Mouse (Mus musculus) thymus, adult 2 months (tissue): ENCODE results near the gene Klf3. TPM values are rescaled to one million over a fixed set of nuclear protein-coding genes. Genes with fewer than 3 reads are reported as not detected.

Experiments
- DNase-seq: peaks from one replicate; pipeline ENCODE4 v3.0.0; 2021
- H3K27ac ChIP-seq: fragments of 200-500 bp; 2 replicates; pipeline ENCODE4 v1.5.1; 2012; ENCODE audit warnings: low read length, control low read depth; ENCODE audit not compliant: control insufficient read depth, insufficient read depth
- H3K27me3 ChIP-seq: fragments of 200-500 bp; 2 replicates; pipeline ENCODE4 v1.6.1; 2012; ENCODE audit warnings: mild to moderate bottlenecking, low read length, moderate library complexity, mixed read lengths; ENCODE audit not compliant: control insufficient read depth, insufficient read depth
- H3K36me3 ChIP-seq: fragments of 200-500 bp; 2 replicates; pipeline ENCODE4 v1.6.1; 2012; ENCODE audit warnings: mild to moderate bottlenecking, low read length, moderate library complexity; ENCODE audit not compliant: control insufficient read depth, insufficient read depth
- H3K4me1 ChIP-seq: fragments of 200-500 bp; replicated peaks from 2 replicates; pipeline ENCODE4 v1.6.1; 2012; ENCODE audit warnings: low read length; ENCODE audit not compliant: control insufficient read depth, insufficient read depth
- H3K4me3 ChIP-seq: fragments of 200-500 bp; 2 replicates; pipeline ENCODE4 v1.5.1; 2012; ENCODE audit warnings: mild to moderate bottlenecking, low read length, control low read depth, moderate library complexity; ENCODE audit not compliant: control insufficient read depth, insufficient read depth
- CTCF ChIP-seq: fragments of 200-500 bp; IDR thresholded peaks from 2 replicates; pipeline ENCODE4 v1.5.1; 2012; ENCODE audit warnings: mild to moderate bottlenecking, control low read depth, low read length, moderate library complexity, borderline replicate concordance; ENCODE audit not compliant: control insufficient read depth, poor library complexity, insufficient read depth; ENCODE audit errors: extremely low read depth
- POLR2A ChIP-seq: fragments of 200-500 bp; IDR thresholded peaks from 2 replicates; pipeline ENCODE4 v1.6.1; 2012; ENCODE audit warnings: mild to moderate bottlenecking, low read length, control low read depth, moderate library complexity; ENCODE audit not compliant: control insufficient read depth, poor library complexity, insufficient read depth; ENCODE audit errors: extremely low read depth
- WGBS: fragments of 180-500 bp; shearing (Covaris S2); methylation state at CpG from one replicate; pipeline ENCODE4 v1.1.7; 2018; 5-methylcytosine and 5-hydroxymethylcytosine counted together
- polyA plus RNA-seq: library from polyadenylated mRNA; depleted of rRNA; stranded (reverse); fragments of >200 nt; gene quantifications from 2 replicates; pipeline ENCODE4 v1.2.3, GENCODE M21; 2012

Klf3 gene
- polyA plus RNA-seq, 1 experiment: 175 TPM

- DNase-seq: no peak
- WGBS: 68% methylated on average over 24 of the region's 24 CpGs
- peaks cover 41% of the 10 kb centered on the region for H3K4me1 ChIP-seq
- H3K27me3 ChIP-seq: no peaks in the 10 kb centered on the region
- TF ChIP-seq POLR2A (no peak), CTCF (no peak)
- no peak overlapping the region for H3K4me3 ChIP-seq
- peaks cover 6% of the 10 kb centered on the region; the same call in 1 of the 2 replicates for H3K36me3 ChIP-seq
- peak overlapping the region; percentile 48; the same call in 1 of the 2 replicates for H3K27ac ChIP-seq
Observed at GRCm38 (mm10) chr5:64808106-64809010, 5.2 kb downstream of the Klf3 start.

DNA sequence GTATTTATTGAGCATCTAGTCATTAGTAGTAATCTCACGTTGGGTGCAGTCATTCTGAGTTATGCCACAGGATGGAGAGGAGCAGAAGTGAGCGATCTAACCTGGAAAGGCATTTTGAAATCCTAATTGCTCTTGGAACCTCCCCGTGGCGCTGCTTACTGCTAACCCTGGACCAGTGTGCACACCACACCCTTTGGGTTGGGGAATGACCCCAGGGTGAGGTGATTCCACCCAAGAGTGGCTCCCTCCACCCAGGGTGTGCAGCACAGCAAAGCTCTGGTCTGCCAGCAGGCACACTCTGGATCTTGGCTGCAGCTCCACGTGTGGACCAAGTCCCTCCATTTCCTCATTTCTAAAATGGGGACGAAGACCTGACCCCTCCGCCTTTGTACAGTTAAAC, 6.1 kb downstream of the Klf3 start:
- DNase-seq: no peak
- TF ChIP-seq POLR2A (no peak), CTCF (no peak)
- Histone ChIP-seq H3K27me3 (no peaks in the 10 kb centered on the region), H3K4me1 (peaks cover 46% of the 10 kb centered on the region), H3K36me3 (peaks cover 6% of the 10 kb centered on the region; the same call in 1 of the 2 replicates), H3K27ac (no peak overlapping the region), H3K4me3 (no peak overlapping the region)
- WGBS: 75% methylated on average over 7 of the region's 7 CpGs

DNA sequence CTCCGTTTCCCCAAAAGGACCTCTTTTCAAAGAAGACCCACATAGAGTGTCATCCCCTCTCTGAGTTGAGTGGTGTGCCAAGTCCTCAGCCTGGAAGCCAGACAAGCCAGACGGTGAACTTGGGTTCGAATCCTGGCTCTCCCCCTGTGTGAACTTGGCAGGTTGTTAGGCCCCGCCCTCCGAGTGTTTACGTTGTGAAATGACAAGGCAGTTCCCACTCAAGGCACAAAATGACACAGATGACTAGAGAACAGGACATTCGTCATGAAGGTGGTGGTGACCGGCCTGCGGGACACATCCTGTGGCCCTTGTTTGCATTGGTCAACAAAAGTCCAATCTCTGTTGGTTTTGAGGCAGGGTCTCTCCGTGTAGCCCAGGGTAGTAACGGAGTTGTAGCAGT, 6.7 kb downstream of the Klf3 start:
- no peak for TF ChIP-seq POLR2A
- Histone ChIP-seq H3K27ac (peak overlapping the region; percentile 22; the same call in 1 of the 2 replicates), H3K4me1 (peaks cover 49% of the 10 kb centered on the region), H3K36me3 (peaks cover 6% of the 10 kb centered on the region; the same call in 1 of the 2 replicates), H3K27me3 (no peaks in the 10 kb centered on the region), H3K4me3 (no peak overlapping the region)
- no peak for DNase-seq
- WGBS: 89% methylated on average over 11 of the region's 11 CpGs

DNA sequence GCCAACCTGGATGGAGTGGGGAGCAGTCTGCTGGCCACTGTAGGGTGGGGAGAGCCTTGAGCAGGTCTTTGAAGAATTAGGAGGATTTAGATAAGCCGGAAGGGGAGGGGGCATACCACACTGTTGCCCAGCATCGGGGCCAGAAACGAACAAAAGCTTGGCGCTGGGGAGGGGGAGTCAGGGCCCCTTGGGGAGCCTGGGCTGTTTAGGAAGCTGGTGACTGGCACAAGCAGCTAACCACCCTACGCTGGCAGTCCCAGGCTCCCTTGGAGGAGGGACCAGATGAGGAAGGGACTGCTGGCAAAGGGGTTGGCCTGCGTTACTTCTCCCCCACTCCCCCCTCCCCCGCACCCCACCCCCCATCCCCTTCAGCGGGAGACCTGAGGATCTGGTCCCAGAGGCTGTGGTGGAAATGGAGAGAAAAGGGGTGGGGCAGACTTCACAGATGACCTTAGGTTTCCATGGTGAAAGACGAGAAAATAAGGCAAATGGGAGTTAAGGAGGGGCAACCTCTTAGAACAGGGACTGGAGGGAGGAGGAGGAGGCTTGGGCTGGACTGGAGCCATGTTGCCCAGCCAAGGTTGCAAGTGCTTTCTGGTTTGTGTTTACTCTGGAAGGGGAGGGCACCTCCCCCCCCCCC, 7.8 kb downstream of the Klf3 start:
- no peak for DNase-seq
- WGBS: 29% methylated on average over 9 of the region's 9 CpGs
- no peaks in the 10 kb centered on the region for H3K27me3 ChIP-seq
- peaks cover 59% of the 10 kb centered on the region for H3K4me1 ChIP-seq
- H3K4me3 ChIP-seq: no peak overlapping the region
- H3K36me3 ChIP-seq: peaks cover 6% of the 10 kb centered on the region; the same call in 1 of the 2 replicates
- peak overlapping the region; percentile 92; the same call in 1 of the 2 replicates for H3K27ac ChIP-seq
- no peak for TF ChIP-seq CTCF
- no peak for TF ChIP-seq POLR2A

GRCm38 (mm10) chr5:64811500-64812123, 8.4 kb downstream of the Klf3 start:
- peaks cover 63% of the 10 kb centered on the region for H3K4me1 ChIP-seq
- DNase-seq: peak; percentile 52
- peak overlapping the region; percentile 92 for H3K27ac ChIP-seq
- TF ChIP-seq CTCF: no peak
- TF ChIP-seq POLR2A: no peak
- H3K36me3 ChIP-seq: peaks cover 6% of the 10 kb centered on the region; the same call in 1 of the 2 replicates
- WGBS: 7% methylated on average over 14 of the region's 14 CpGs
- H3K27me3 ChIP-seq: no peaks in the 10 kb centered on the region
- H3K4me3 ChIP-seq: peak overlapping the region; percentile 45
